Mouse (Mus musculus): ENCODE results near the gene Crip3.

The Crip3 gene

GRCm38 (mm10) chr17:46455110-46455691, 26.5 kb downstream of the Crip3 start:
- 0 out of 2 replicates have a peak, but pooled peaks have one; percentile 11 for ATAC-seq (ENCODE audit: low TSS enrichment)

- 0 out of 2 replicates have a peak, but pooled peaks have one; percentile 17 for ATAC-seq (ENCODE audit: low TSS enrichment)
Measured at GRCm38 (mm10) chr17:46457791-46458190, 29.1 kb downstream of the Crip3 start.

GRCm38 (mm10) chr17:46458439-46458838, 29.7 kb downstream of the Crip3 start:
- no peak for ATAC-seq (ENCODE audit: low TSS enrichment)

GRCm38 (mm10) chr17:46460673-46461072, 31.9 kb downstream of the Crip3 start:
- ATAC-seq (ENCODE audit: low TSS enrichment), result no peak

DNA sequence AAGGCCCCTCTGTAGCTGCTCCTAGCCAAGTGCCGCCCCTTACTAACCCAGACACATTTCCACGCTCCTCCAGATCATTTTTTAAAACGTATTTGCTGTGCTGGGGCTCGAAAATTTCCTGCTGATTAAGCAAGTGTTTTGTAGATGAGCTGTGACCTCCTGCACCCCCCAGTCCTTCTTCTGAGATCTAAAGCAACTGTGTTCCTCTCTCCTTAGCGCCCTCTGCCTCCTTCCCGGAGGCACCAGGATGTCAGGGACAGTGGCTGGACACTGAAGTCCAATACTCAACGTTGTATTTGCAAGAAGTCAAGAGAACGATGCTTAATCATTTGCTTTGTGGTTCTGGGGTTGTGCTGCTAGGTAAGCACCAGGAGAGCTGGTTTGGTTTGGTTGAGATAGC, 32.6 kb downstream of the Crip3 start:
- ATAC-seq (ENCODE audit: low TSS enrichment), result no peak

- ATAC-seq (ENCODE audit: low TSS enrichment), result no peak
Measured at GRCm38 (mm10) chr17:46462226-46462625, 33.5 kb downstream of the Crip3 start.

DNA sequence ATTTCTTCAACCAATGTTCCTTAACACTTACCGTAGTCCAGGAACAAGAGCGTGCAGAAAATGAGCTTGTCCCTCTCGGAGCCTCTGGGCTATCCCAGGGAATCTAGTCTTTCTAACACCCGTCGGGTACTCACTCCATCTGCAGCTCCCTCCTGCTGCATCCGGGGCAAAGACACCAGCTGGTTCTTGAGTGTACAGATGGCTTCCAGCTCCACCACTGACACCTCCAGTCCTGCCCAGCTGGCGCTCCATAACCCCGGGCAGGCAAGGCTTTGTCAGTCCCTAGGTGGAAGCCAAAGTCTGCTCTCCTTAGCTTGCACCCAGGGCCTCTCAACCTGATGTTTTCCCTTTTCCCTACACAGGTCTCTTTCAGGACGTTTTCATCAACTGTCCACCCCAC, 39.1 kb downstream of the Crip3 start:
- ATAC-seq (ENCODE audit: low TSS enrichment), result 0 out of 2 replicates have a peak, but pooled peaks have one; percentile 27

DNA sequence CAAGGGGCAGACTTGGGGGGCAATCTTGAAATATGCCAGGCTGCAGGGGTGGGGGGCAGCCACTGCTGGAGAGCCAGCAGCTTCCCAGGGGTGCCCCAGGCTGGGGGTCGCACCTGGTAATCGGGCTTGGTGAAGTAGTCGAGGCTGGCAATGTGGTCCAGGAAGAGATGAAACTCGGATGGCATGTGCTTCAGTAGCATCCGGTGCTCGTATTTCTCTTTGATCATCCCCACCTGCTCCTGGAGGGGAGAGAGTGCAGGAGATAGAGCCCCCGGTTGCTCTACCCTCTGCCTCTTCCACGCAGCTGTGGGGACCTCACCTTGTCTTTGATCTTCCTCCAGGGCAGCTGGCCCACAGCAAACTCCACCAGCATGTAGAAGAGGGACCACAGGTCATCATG, 47.9 kb downstream of the Crip3 start:
- ATAC-seq (ENCODE audit: low TSS enrichment), result no peak

DNA sequence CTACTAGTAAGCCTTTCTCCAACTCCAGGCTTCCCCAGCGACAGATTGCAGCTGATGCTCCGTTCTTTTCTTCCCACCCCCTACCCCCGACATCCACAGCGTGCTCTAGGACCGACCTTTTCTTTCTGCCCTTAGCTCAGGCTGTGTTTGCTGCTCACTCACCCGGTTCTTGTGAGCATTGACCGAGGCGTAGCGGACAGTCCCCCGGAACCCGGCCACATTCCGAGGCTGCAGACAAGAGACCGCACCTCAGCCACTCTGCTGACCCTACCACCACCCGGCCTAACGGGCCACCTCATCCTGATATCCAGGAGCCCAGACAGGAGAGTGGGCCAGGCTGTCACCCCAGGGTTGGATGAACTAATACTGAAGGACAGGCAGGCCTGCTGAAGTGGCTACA, 48.6 kb downstream of the Crip3 start:
- ATAC-seq (ENCODE audit: low TSS enrichment), result no peak

Data from frontal cortex, adult (tissue).